Mouse (Mus musculus) left cerebral cortex, postnatal 36 days (tissue): ENCODE results near the gene Hectd1. TPM values are rescaled to one million over a fixed set of nuclear protein-coding genes. Genes with fewer than 3 reads are reported as not detected.
A peak's percentile ranks its signal among the peaks of the same experiment; 100 is the strongest.

Experiments
- DNase-seq, 2 experiments: peaks; one replicate each; pipeline ENCODE4 v3.0.0; 2021 to 2022; ENCODE audit warnings: low spot score in 2 of 2, mixed read lengths in 1 of 2
- intact Hi-C: fragments of 180-260 bp; cut with DNase I; formaldehyde crosslinking; loops from one replicate; pipeline ENCODE4 v1.15.1; 2025
- total RNA-seq, 2 experiments: library from RNA; stranded (reverse); gene quantifications; 2 replicates each; pipeline ENCODE4 v1.2.3; 2021

Hectd1 gene
- total RNA-seq, 2 experiments from 2014 or later = 80.3 to 85.1 TPM

GRCm38 (mm10) chr12:51811388-51812140 lies 17.8 kb downstream of the Hectd1 start:
- no peak for DNase-seq
- intact Hi-C loops = no loop called here

GRCm38 (mm10) chr12:51810564-51810963 lies 18.8 kb downstream of the Hectd1 start:
- intact Hi-C loops = no loop called here
- no peak for DNase-seq

GRCm38 (mm10) chr12:51784842-51785241 lies 44.5 kb downstream of the Hectd1 start:
- intact Hi-C loops = no loop called here
- no peak for DNase-seq

GRCm38 (mm10) chr12:51768702-51769101 lies 60.6 kb downstream of the Hectd1 start:
- intact Hi-C loops = loop anchor here (10.0 kb wide), 1 partner anchor 374 kb away; no protein-coding TSS in a partner anchor

GRCm38 (mm10) chr12:51767454-51767853 lies 61.9 kb downstream of the Hectd1 start:
- intact Hi-C loops = loop anchor here (10.0 kb wide), 1 partner anchor 373 kb away; no protein-coding TSS in a partner anchor
- DNase-seq = no peak

More at GRCm38 (mm10) chr12:51768702-51769101, 60.6 kb downstream of the Hectd1 start:
- no peak for DNase-seq

GRCm38 (mm10) chr12:51759374-51759773 lies 70.0 kb downstream of the Hectd1 start:
- intact Hi-C loops = no loop called here
- DNase-seq = no peak

- DNase-seq = no peak
- intact Hi-C loops = no loop called here
These were observed 72.8 kb downstream of the Hectd1 start for GRCm38 (mm10) chr12:51756599-51756961.

GRCm38 (mm10) chr12:51755938-51756598 lies 73.3 kb downstream of the Hectd1 start:
- DNase-seq = no peak
- intact Hi-C loops = no loop called here

- DNase-seq = no peak
- intact Hi-C loops = no loop called here
These were observed 82.0 kb downstream of the Hectd1 start for GRCm38 (mm10) chr12:51747348-51747747.

GRCm38 (mm10) chr12:51744957-51745356 lies 84.4 kb downstream of the Hectd1 start:
- intact Hi-C loops = no loop called here
- no peak for DNase-seq

- intact Hi-C loops = no loop called here
- DNase-seq = no peak
These were observed 87.6 kb downstream of the Hectd1 start for GRCm38 (mm10) chr12:51741690-51742089.

- intact Hi-C loops = loop anchor here (5.0 kb wide), 1 partner anchor 45 kb away; the partner anchor contains the start of genes Ap4s1 and Strn3
- no peak for DNase-seq
These were observed 92.5 kb downstream of the Hectd1 start for GRCm38 (mm10) chr12:51736807-51737206.

GRCm38 (mm10) chr12:51736381-51736780 lies 93.0 kb downstream of the Hectd1 start:
- DNase-seq = no peak
- intact Hi-C loops = loop anchor here (5.0 kb wide), 1 partner anchor 44 kb away; the partner anchor contains the start of genes Ap4s1 and Strn3

- intact Hi-C loops = loop anchor here (5.0 kb wide), 1 partner anchor 44 kb away; the partner anchor contains the start of genes Ap4s1 and Strn3
These were observed 93.5 kb downstream of the Hectd1 start for GRCm38 (mm10) chr12:51735840-51736271.

GRCm38 (mm10) chr12:51734605-51735211 lies 94.6 kb downstream of the Hectd1 start:
- DNase-seq = no peak
- intact Hi-C loops = loop anchor here (5.0 kb wide), 1 partner anchor 42 kb away; the partner anchor contains the start of genes Ap4s1 and Strn3

More at GRCm38 (mm10) chr12:51735840-51736271, 93.5 kb downstream of the Hectd1 start:
- DNase-seq = no peak

- no peak for DNase-seq
These were observed 99.5 kb downstream of the Hectd1 start for GRCm38 (mm10) chr12:51729827-51730226.

GRCm38 (mm10) chr12:51729058-51729457 lies 100.3 kb downstream of the Hectd1 start:
- intact Hi-C loops = no loop called here
- peak in 1 of 2 experiments; percentile 30 for DNase-seq

More at GRCm38 (mm10) chr12:51729827-51730226, 99.5 kb downstream of the Hectd1 start:
- intact Hi-C loops = no loop called here

- intact Hi-C loops = no loop called here
- no peak for DNase-seq
These were observed 107.5 kb downstream of the Hectd1 start for GRCm38 (mm10) chr12:51721836-51722235.

- DNase-seq = no peak
- intact Hi-C loops = no loop called here
These were observed 110.7 kb downstream of the Hectd1 start for GRCm38 (mm10) chr12:51718617-51719016.

- no peak for DNase-seq
- intact Hi-C loops = no loop called here
These were observed 116.7 kb downstream of the Hectd1 start for GRCm38 (mm10) chr12:51712685-51713084.
